Mouse (Mus musculus) thymus, adult 2 months (tissue): ENCODE measurements at regions not wholly inside any gene's neighbourhood (a gene's known extent, or its start where the extent isn't known, plus 50 kb on each side); places are given as distances from the start of the nearest gene placed in this dataset.

Experiments used
- CTCF ChIP-seq: fragments of 200-500 bp; IDR thresholded peaks from 2 replicates; pipeline ENCODE4 v1.5.1; 2012; ENCODE audit warnings: mild to moderate bottlenecking, control low read depth, low read length, moderate library complexity, borderline replicate concordance; ENCODE audit not compliant: control insufficient read depth, poor library complexity, insufficient read depth; ENCODE audit errors: extremely low read depth
- POLR2A ChIP-seq: fragments of 200-500 bp; IDR thresholded peaks from 2 replicates; pipeline ENCODE4 v1.6.1; 2012; ENCODE audit warnings: mild to moderate bottlenecking, low read length, control low read depth, moderate library complexity; ENCODE audit not compliant: control insufficient read depth, poor library complexity, insufficient read depth; ENCODE audit errors: extremely low read depth

- TF ChIP-seq CTCF: no peak
- no peak for TF ChIP-seq POLR2A
Measured at GRCm38 (mm10) chr14:67181586-67181985, 1172.6 kb upstream of the Gulo start.
